Mouse (Mus musculus) megakaryocyte, embryonic 14.5 days (primary cell): ENCODE measurements around the gene Fam43a. TPM values are rescaled to one million over a fixed set of nuclear protein-coding genes. Genes with fewer than 3 reads are reported as not detected.

ENCODE experiments used
- H3K27me3 ChIP-seq: replicated peaks from 2 replicates; pipeline ENCODE3; 2012; ENCODE audit warnings: inconsistent platforms
- H3K36me3 ChIP-seq: replicated peaks from 2 replicates; pipeline ENCODE3; 2012; ENCODE audit warnings: low read length, inconsistent platforms, mixed read lengths
- H3K4me1 ChIP-seq: 2 replicates; pipeline ENCODE4 v1.6.1; 2012; ENCODE audit warnings: inconsistent platforms
- H3K4me3 ChIP-seq: replicated peaks from 2 replicates; pipeline ENCODE3; 2012; ENCODE audit warnings: moderate library complexity, mild to moderate bottlenecking, inconsistent platforms
- H3K9me3 ChIP-seq: 2 replicates; pipeline ENCODE4 v1.6.1; 2012; ENCODE audit warnings: inconsistent platforms
- FLI1 ChIP-seq: IDR thresholded peaks from 2 replicates; pipeline ENCODE4 v1.6.1; 2012; ENCODE audit warnings: low read length, inconsistent platforms, mixed read lengths
- GATA1 ChIP-seq: IDR thresholded peaks from 3 replicates; pipeline ENCODE4 v1.6.1; 2012; ENCODE audit warnings: mixed read lengths, low read length, inconsistent platforms, borderline replicate concordance
- polyA plus RNA-seq: library from polyadenylated mRNA; stranded (reverse); fragments of >175 nt; gene quantifications from 2 replicates; pipeline ENCODE4 v1.2.3, GENCODE M21; 2012; ENCODE audit warnings: low replicate concordance; ENCODE audit not compliant: insufficient read depth

The Fam43a gene
- polyA plus RNA-seq, 1 experiment, result 60.0 TPM

DNA sequence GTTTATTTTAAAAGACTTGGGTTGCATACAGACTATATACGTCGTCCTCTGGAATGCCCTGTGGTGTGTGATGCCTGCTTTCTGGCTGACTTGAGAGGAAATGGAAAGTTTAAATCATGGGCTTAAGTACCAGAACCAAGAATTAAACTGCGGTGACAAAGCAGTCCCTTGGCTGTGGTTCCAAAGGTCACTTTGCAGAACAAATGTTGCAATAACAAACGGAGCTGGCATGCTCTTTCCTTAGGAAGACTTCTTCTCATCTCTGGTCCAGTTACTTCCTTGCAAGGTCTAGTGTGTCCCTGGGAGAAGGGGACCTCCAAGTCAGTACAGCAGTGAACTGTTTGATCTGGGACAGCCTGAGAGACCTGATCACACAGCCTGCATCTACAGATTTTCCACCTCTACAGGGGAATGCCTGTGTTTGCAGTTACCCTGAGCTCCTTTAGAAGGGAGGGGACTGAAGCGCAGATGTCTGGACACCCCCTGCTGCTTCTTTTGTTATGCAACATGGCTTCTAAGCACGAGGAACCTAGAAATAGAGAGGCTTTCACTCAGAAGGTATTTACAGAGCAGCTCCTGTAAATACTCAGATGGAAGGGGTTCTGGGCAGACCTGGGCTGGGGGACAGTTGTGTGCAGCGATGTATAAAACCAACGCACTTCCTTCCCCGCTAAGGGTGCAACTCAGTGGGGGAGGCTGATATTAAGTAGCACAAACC is 46.5 kb downstream of the Fam43a start:
- H3K4me1 ChIP-seq, result peaks cover 21% of the 10 kb centered on the region
- H3K4me3 ChIP-seq, result no peak overlapping the region
- peaks cover 3% of the 10 kb centered on the region for H3K27me3 ChIP-seq
- peaks cover 54% of the 10 kb centered on the region for H3K9me3 ChIP-seq
- no peak for TF ChIP-seq GATA1
- TF ChIP-seq FLI1, result no peak
- peaks cover 2% of the 10 kb centered on the region for H3K36me3 ChIP-seq

DNA sequence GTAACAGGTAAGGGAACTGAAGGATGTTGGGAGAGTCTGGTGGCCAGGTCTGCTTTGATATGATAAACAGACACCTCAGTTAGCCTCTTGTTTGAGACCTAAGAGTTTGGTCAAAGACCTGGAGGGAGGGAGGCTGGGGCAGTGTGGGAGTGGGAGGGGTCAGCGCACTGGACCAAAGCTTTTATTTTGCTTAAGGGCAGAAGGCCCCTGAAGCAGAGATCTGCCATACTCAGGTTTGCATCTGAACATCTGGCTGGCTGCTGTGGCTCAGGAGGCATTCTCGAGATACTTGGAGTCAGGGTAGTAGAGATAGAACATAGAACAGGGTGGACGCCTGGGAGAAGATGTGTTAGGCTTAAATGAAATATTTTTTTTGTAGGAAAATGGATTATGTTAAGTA is 47.3 kb downstream of the Fam43a start:
- no peak for TF ChIP-seq FLI1
- no peak for TF ChIP-seq GATA1
- peaks cover 4% of the 10 kb centered on the region for H3K27me3 ChIP-seq
- H3K36me3 ChIP-seq, result peaks cover 2% of the 10 kb centered on the region
- H3K9me3 ChIP-seq, result peaks cover 53% of the 10 kb centered on the region
- peaks cover 15% of the 10 kb centered on the region for H3K4me1 ChIP-seq
- no peak overlapping the region for H3K4me3 ChIP-seq

DNA sequence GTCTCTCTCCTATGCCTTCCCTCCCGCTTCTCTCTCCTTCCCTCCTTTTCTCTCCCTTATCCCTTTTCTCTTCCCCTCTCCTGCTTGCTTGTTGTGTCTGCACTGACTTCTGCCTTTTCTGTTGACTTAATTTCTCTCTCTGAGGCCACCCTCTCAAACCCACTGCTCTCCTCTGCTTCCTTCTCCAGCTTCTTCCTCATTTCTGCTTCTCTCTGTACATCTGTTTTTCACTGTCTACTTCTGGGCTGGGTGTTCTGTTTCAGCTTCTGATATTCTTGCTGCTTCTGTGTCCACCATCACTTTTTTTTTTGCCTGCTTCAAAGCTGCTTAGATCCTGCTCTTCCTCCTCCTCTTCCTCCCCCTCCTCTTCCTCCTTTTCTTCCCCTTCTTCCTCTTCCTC is 51.8 kb downstream of the Fam43a start:
- TF ChIP-seq GATA1 (no peak), FLI1 (no peak)
- Histone ChIP-seq H3K4me1 (peaks cover 15% of the 10 kb centered on the region), H3K36me3 (no peaks in the 10 kb centered on the region), H3K9me3 (peaks cover 27% of the 10 kb centered on the region), H3K4me3 (no peak overlapping the region), H3K27me3 (peaks cover 8% of the 10 kb centered on the region)

Other genes starting within 250 kb of the Fam43a start
- gene Atp13a3, start 193.7 kb upstream of the Fam43a start, polyA plus RNA-seq, result 3.3 and 6.2 TPM in 2 replicates
- 0.45 TPM in 1 of 2 replicates, not detected in the other for gene Tmem44, start 48.9 kb upstream of the Fam43a start, polyA plus RNA-seq
- 0.74 and 5.8 TPM in 2 replicates for gene Lsg1, start 12.1 kb upstream of the Fam43a start, polyA plus RNA-seq